Mouse (Mus musculus) bone marrow macrophage, adult 2 months (primary cell): ENCODE measurements around the gene Dlgap1. TPM values are rescaled to one million over a fixed set of nuclear protein-coding genes. Genes with fewer than 3 reads are reported as not detected.
"Not testable (repeated sequence)": the region's sequence is repeated elsewhere in the genome, so short reads cannot be mapped to it uniquely, and the experiment has no call there.

Experiments
- H3K27ac ChIP-seq: 2 replicates; pipeline ENCODE4 v1.5.1; 2012; ENCODE audit warnings: low read depth, low read length; ENCODE audit not compliant: insufficient read depth
- H3K4me1 ChIP-seq: 2 replicates; pipeline ENCODE4 v1.6.1; 2012; ENCODE audit warnings: low read length; ENCODE audit not compliant: control insufficient read depth, insufficient read depth
- H3K4me3 ChIP-seq: 2 replicates; pipeline ENCODE4 v1.5.1; 2012; ENCODE audit warnings: mild to moderate bottlenecking, low read length, moderate library complexity; ENCODE audit not compliant: insufficient read depth
- CTCF ChIP-seq: IDR thresholded peaks from 2 replicates; pipeline ENCODE4 v1.5.1; 2012; ENCODE audit warnings: low read depth, mild to moderate bottlenecking, low read length, moderate library complexity
- POLR2A ChIP-seq: IDR thresholded peaks from 2 replicates; pipeline ENCODE4 v1.6.1; 2012; ENCODE audit warnings: mild to moderate bottlenecking, low read depth, low read length, borderline replicate concordance
- polyA plus RNA-seq: library from polyadenylated mRNA; stranded (reverse); fragments of >200 nt; gene quantifications from 2 replicates; pipeline ENCODE4 v1.2.4, GENCODE M21; 2012; ENCODE audit not compliant: missing spikeins, insufficient read depth, insufficient read length

Gene Dlgap1
- polyA plus RNA-seq, 1 experiment: not detected

DNA sequence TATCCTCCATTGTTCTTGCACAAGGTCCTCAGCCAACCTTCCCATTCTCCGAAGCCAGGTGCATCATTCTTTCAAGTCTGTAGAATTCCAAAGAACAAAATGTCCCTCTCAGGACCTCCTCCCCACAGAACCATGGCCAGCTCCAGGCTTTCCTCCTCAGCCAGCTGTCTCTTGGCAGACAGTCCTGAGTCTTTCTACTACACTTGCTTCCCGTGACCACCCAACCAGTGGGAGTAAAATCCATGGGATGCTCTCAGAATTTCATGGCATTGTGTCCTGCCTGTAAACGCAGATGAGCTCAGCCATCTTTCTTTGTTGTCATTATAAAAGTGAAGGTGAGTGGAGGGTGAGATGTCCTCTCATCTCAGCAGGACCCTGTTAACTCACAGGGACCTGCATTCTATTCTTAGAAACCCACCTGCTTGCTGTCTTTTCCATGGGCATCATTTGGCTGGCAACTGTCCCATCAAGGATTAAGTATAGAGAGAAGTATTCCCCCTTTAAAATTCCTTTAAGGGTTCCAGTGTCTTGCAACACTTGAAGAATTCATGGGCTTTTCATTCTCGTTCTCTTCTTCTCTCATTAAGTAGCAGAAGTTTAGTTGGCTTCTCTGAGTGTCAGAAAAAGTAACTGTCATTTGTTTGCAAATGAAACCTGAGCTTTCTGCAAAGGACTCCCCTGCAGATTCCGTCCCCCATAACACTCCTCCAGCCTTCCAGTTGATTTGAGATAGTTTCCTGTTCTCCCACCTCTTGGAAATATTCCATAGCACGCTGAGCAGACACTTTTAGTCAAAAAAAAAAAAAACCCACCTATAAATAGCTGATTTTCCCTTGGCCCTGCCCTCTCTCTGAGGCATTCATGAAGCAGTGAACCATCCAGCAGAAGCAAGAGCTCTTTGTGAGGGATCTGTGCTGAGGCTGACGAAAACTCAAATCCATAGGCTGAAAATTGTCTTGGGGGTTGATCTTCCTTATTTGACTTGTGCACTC, 559.6 kb downstream of the Dlgap1 start:
- no peaks in the 10 kb centered on the region for H3K4me1 ChIP-seq
- H3K4me3 ChIP-seq: no peak overlapping the region
- H3K27ac ChIP-seq: no peak overlapping the region
- no peak for TF ChIP-seq CTCF
- no peak for TF ChIP-seq POLR2A

DNA sequence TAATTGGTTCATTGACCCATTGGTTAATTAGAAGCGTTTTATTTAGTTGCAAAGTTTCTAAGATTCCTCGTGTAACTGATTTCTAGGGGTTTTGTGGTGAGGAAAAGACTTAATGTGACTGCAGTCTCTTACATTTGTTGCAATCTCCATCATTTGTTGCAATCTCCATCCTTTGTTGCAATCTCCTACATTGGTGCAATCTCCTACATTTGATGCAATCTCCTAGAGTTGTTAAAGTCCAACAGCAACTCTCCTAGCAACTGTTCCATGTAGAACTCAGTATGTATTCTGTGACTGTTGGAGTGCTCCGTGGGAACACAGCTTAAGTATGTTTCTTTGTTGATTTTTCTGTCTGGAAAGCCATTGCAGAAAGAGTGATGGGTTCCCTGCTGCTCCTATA, 565.4 kb downstream of the Dlgap1 start:
- Histone ChIP-seq H3K27ac (no peak overlapping the region), H3K4me1 (no peaks in the 10 kb centered on the region), H3K4me3 (no peak overlapping the region)
- TF ChIP-seq CTCF (no peak), POLR2A (no peak)

DNA sequence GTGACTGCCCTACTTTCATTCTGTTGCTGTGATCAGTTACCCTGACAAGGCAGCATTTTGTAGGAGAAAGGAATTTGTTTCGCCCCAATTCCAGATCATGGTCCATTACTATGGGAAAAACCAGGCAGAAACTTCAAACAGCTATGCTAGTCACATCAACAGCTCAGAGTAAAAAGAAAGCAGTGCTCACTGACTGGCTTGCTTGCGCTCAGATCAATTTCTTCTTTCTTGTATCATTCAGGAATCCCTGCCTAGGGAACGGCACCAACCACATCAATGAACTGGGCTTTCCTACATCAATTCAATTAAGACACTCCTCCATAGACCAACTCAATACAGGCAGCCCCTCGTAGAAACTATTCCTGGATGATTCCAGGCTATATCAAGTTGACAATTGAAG, 572.9 kb downstream of the Dlgap1 start:
- no peak overlapping the region for H3K4me3 ChIP-seq
- TF ChIP-seq POLR2A (no peak), CTCF (no peak)
- H3K27ac ChIP-seq: no peak overlapping the region
- H3K4me1 ChIP-seq: no peaks in the 10 kb centered on the region

DNA sequence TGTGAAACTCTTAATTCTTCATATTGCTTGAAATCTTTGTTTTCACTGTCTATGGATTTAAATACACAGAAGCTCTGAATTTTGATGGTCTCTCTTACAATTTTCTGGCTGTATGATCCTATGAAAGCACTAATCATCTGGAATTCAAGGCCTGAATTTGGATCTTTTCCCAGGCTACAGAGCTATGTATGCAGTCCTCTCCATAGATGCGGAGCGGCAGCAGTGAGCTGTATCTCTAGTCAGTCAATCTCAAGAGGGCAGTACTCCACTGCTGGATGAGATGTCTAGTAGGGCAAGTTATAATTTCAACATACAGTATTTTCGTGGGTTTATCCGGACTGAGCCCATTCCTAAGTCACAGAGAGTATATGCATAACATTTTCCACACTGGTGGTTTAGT, 581.9 kb downstream of the Dlgap1 start:
- Histone ChIP-seq H3K4me1 (no peaks in the 10 kb centered on the region), H3K27ac (no peak overlapping the region), H3K4me3 (no peak overlapping the region)
- TF ChIP-seq POLR2A: no peak
- no peak for TF ChIP-seq CTCF

DNA sequence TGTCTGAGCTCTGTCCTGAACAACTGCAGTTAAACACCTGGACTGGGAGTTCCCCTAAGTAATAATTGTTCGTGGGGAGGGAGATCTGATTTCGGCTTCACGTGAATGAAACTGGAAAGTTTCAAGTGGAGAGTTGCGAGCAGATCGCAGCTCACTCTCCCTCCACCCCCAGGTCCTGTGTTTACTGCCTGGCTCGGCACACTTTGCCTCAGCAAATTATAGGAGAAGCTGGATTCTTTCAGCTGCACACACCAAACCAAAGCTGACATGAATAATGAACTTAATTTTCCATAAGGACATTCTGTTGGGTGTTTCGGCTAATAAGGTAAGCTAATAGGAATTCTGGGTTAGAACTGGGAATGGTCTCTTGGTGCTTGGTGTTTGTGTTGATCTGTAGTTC, 592.7 kb downstream of the Dlgap1 start:
- no peaks in the 10 kb centered on the region for H3K4me1 ChIP-seq
- no peak for TF ChIP-seq CTCF
- TF ChIP-seq POLR2A: no peak
- no peak overlapping the region for H3K27ac ChIP-seq
- no peak overlapping the region for H3K4me3 ChIP-seq

DNA sequence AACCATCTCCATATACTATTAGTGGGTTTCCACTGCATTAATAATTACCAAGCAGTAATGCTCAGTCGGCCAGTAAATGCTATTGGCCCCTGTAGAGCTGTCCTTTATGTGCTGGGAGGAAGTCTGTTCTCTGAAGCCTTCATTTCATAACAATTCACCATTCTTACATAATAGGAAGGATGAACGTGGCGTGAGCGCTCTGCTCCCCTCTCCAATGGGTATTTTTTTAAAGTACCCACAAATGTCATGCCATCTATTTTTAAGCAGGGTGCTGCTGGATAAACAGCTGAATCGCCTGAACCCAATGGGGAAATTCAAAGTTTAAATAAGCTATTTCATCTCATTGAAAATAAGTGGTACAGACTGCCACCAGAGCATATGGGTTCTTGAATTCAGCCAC, 602.0 kb downstream of the Dlgap1 start:
- peak overlapping the region; percentile 68 for H3K27ac ChIP-seq
- H3K4me1 ChIP-seq: peaks cover 14% of the 10 kb centered on the region
- no peak for TF ChIP-seq POLR2A
- no peak for TF ChIP-seq CTCF
- no peak overlapping the region for H3K4me3 ChIP-seq

DNA sequence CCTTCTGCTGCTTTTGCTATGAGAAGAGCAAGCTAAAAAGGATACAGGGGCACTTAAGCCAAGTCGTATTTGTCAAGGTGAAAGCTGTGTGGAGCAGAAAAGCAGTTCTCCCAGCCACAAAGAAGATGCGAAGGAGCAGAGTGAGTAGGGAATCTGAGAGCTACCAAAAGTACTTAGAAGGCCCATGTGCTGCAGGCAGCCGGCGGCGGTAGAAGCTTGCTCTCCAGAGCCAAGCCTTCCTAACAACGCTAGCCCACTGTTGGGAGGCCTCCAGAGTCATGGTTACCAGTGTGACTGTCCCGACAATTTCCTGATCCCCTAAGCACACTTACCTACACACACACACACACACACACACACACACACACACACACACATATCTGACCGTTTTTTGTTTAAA, 614.2 kb downstream of the Dlgap1 start:
- H3K27ac ChIP-seq: no peak overlapping the region
- H3K4me1 ChIP-seq: no peaks in the 10 kb centered on the region
- TF ChIP-seq CTCF (no peak), POLR2A (no peak)
- no peak overlapping the region for H3K4me3 ChIP-seq

DNA sequence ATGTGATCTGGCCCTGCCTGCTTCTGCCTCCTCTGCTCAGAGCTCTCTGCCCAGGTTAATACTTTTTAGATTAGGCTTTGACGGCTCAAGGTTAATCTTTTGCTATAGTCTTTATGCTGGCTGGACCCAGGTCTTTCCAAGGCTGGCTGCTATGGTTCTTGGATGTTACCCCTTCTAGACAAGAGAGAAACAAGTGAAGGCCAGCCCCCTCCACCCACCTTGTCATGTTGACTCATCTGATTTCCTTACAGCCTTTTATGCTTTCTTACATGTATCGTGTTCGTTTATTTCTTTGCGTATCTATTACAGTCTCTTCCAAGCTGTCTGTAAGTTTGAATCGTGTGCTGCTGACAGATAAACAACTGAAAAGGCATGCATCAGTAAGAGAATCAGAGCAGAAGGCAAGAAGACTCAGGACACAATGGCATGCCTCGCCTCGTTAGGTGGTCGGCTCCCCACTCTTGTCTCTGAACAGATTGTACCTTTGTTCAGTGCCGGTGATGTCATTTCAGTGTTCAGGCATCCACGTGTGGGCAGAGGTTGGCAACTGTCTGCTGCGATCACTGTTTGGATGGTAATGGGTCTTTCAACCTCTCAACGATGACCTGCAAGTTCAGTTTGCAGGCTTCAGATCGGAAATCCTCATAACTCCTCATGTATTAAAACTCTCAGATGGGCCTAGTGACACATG, 618.0 kb downstream of the Dlgap1 start:
- Histone ChIP-seq H3K4me1 (no peaks in the 10 kb centered on the region), H3K27ac (no peak overlapping the region), H3K4me3 (no peak overlapping the region)
- TF ChIP-seq CTCF (no peak), POLR2A (no peak)

DNA sequence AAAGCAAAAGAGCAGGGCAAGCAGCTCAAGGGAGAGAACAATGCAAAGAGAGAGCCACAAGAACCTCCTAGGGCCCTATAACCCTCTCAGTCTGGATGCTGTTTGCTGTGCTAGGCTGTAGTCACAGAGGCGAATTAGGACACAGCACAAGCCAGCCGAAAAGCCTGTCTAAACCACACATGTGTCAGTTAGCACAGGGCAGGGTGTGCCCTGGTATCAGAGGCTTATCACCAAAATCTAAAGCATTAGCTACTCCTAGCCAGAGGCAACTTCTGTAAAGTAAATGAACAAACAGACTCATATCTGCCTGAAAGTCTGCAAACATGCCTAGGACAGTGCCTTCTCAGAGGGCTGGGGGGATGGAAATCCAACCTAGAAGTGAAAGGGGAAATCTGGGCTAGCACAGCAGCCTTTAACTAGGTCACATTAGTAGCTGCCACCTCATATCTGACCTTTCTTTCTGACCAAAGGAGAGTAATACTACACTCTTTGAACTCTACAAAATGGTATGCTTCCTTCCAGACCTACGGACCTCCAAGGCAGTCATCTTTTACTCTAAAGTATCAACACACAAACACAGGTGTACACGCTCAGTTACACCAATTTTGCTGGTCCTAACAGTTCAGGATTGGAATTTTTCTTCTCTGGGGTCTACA, 619.2 kb downstream of the Dlgap1 start:
- not testable (repeated sequence) for H3K4me1 ChIP-seq, H3K27ac ChIP-seq, H3K4me3 ChIP-seq

DNA sequence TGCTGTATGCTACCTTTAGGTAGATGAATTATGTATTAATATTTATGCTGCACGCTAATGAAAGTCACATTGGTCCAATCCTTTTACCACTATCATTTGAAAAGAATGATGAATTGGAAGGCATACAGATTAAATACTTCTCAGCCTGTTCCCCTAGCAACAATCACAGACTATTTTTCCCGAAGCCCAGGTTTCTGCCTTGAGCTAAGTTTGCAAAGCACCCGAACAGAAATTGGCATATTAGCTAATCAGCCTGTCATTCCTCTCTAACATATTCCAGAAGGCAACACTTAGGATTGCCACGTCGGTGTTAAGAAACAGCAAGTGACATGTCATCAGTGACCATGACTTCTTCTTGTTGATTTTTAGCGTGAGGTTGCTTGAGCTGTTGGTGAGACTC, 619.8 kb downstream of the Dlgap1 start:
- no peaks in the 10 kb centered on the region for H3K4me1 ChIP-seq
- H3K4me3 ChIP-seq: no peak overlapping the region
- H3K27ac ChIP-seq: no peak overlapping the region
- TF ChIP-seq CTCF (no peak), POLR2A (no peak)
